Mouse (Mus musculus) limb, embryonic 10.5 days (tissue): Measurements from ENCODE around the gene Rhov. TPM values are rescaled to one million over a fixed set of nuclear protein-coding genes. Genes with fewer than 3 reads are reported as not detected.
A peak's percentile ranks its signal among the peaks of the same experiment; 100 is the strongest.

Experiments
- DNase-seq: peaks from one replicate; pipeline ENCODE4 v3.0.0-alpha.2; 2017; ENCODE audit warnings: low spot score
- H3K27ac ChIP-seq: fragments of 300-500 bp; sonication (generic); 2 replicates; pipeline ENCODE4 v1.5.1; 2016; ENCODE audit warnings: mild to moderate bottlenecking
- H3K27me3 ChIP-seq: fragments of 300-500 bp; sonication (generic); 2 replicates; pipeline ENCODE4 v1.6.1; 2016; ENCODE audit warnings: low read depth, mild to moderate bottlenecking; ENCODE audit not compliant: poor library complexity, severe bottlenecking
- H3K36me3 ChIP-seq: fragments of 300-500 bp; sonication (generic); 2 replicates; pipeline ENCODE4 v1.6.1; 2016; ENCODE audit warnings: mild to moderate bottlenecking, moderate library complexity
- H3K4me1 ChIP-seq: fragments of 300-500 bp; sonication (generic); 2 replicates; pipeline ENCODE4 v1.6.1; 2016
- H3K4me3 ChIP-seq: fragments of 300-500 bp; sonication (generic); 2 replicates; pipeline ENCODE4 v1.5.1; 2016; ENCODE audit warnings: mild to moderate bottlenecking, moderate library complexity
- H3K9me3 ChIP-seq: fragments of 300-500 bp; sonication (generic); replicated peaks from 2 replicates; pipeline ENCODE4 v1.6.1; 2016; ENCODE audit warnings: mild to moderate bottlenecking
- WGBS: fragments of 180-500 bp; shearing (Covaris S2); methylation state at CpG from one replicate; pipeline ENCODE4 v1.1.7; 2016; 5-methylcytosine and 5-hydroxymethylcytosine counted together
- polyA plus RNA-seq: library from polyadenylated mRNA; unstranded; fragments of >200 nt; fragmentation: Nextera tagmentation; extraction: Ambion mirVana; gene quantifications from 2 replicates; pipeline ENCODE4 v1.2.1, GENCODE M21; 2016

The Rhov gene
- 2.7 and 7.6 TPM in 2 replicates for polyA plus RNA-seq

DNA sequence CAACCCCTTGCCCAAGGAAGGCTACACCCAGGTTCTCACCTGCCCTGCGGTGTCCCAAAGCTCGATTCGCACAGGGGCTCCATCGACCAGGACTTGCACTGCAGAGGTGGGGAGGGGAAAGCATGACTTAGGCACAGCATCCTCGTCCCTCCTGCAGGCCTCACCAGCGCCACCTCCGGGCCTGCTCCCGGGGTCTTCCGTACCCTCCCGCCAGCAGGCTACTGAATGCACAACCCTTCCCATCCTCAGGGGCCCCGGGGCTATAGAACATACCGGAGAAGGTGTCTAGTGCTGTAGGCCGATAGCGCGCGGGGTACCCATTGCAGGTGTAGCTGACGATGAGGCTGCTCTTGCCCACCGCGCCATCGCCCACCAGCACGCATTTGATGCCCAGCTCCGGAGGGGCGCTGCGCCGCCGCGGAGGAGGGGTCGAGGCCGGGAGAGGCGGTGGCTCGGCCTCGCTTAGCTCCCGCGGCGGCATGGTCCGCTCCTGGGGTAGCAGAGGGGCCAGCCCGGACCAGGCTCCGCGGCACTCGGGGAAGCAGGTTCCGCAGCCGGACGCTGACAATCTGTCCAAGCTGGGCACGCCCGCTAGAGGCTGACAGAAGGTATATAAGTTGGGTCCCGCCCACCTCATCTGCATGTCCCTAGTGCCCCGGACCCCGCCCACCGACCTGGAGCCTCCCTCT, at the start of gene Rhov:
Gene Rhov, minus strand, starts transcription at position 630 of the 689 bp plus-strand sequence.
- no peaks in the 10 kb centered on the region for H3K9me3 ChIP-seq
- peak; percentile 74 for DNase-seq
- peaks cover 12% of the 10 kb centered on the region for H3K4me1 ChIP-seq
- H3K4me3 ChIP-seq = peak within 1 kb of the TSS; percentile 66
- 0 out of 2 replicates have a peak within 1 kb of the TSS, but pooled peaks have one; percentile 59 for H3K27ac ChIP-seq
- WGBS = under 1% methylated on average over 49 of the region's 49 CpGs
- H3K27me3 ChIP-seq = peaks cover 39% of the 10 kb centered on the region
- H3K36me3 ChIP-seq = no peaks in the 10 kb centered on the region

DNA sequence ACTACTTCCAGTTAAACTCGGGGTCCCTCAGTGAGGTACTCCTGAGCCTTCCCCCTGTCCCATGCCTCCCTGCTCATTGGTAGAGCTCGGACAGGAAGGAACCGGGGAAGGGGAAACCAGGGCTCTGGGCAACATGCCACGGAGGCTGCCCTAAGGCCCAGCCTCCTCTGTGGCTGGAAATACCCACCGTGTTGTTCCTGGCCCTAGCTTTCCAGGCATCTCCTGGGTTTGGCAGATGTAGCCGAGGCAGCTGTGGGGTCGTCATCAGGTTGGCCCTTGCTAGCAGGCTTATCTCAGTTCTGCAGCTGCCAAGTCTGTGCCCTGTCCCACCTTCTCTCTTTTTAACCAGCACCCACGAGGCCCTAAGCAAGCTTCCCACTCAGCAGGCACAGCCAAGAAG, 49.5 kb upstream of the Rhov start:
- Histone ChIP-seq H3K27ac (no peak overlapping the region), H3K4me1 (peaks cover 48% of the 10 kb centered on the region), H3K27me3 (peaks cover 69% of the 10 kb centered on the region), H3K4me3 (no peak overlapping the region), H3K36me3 (no peaks in the 10 kb centered on the region), H3K9me3 (no peaks in the 10 kb centered on the region)
- no peak for DNase-seq
- WGBS = 73% methylated on average over 8 of the region's 8 CpGs

DNA sequence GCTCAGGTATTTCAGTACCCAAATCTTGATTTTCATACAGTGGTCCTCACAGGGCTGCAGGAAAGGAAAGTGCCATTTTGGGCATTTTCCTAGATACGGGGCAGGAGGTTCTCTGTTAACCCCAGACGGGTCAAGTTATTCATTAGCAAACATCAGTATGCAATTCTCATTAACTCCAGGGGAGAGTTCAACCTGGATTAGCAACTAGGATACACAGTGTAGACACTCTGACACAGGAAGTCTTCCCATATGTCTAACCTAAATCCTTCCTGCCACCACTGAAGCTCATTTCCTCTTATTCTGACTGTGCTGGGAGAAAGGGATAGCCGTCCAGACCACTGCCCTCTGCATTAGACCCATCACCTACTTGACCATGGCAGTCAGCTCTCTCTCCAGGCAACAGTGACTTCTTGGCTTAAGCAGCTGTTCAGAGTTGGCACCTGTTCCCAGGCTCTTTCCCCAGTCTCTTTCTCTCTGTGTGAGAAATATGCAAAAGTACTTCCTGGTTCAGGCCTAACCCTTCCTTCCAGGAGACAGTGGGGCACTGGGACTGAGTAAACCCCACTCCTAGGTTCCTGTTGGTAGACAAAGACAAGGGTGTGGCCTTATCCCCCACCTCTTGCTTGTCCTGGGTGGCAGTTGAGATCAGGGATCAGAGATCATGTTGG, 47.1 kb upstream of the Rhov start:
- no peaks in the 10 kb centered on the region for H3K36me3 ChIP-seq
- no peak overlapping the region for H3K27ac ChIP-seq
- H3K4me1 ChIP-seq = peaks cover 47% of the 10 kb centered on the region
- H3K9me3 ChIP-seq = no peaks in the 10 kb centered on the region
- no peak for DNase-seq
- 77% methylated on average over 3 of the region's 3 CpGs for WGBS
- H3K4me3 ChIP-seq = no peak overlapping the region
- H3K27me3 ChIP-seq = peaks cover 45% of the 10 kb centered on the region

DNA sequence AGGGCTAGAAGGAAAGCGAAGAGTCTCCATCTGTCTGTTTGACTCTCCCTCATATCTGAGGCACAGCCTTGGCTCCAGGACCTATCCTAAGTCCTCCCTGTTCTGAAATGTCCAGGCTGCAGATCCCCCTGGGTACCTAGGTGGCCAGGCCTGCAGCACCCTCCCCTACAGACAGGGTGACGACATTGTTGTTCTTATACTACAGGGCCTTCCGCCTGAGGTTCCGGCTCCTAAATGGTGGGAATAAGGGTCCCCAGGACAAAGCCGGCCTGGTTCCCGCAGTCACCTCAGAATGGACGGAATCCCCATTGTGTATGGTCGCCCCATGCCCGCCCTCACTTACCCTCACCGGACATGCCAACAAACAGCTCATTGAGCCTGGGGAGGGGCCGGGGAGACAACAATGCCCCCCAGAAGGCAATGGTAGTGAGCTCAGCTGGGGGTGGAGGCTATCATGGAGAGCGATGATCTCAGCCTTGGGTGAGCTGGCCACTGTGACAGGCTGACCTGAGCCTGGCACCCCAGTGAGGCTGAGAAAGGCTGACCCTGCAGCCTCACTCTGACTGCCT, 43.8 kb upstream of the Rhov start:
- no peak for DNase-seq
- Histone ChIP-seq H3K9me3 (no peaks in the 10 kb centered on the region), H3K27me3 (peaks cover 11% of the 10 kb centered on the region), H3K4me1 (peaks cover 57% of the 10 kb centered on the region), H3K27ac (peak overlapping the region; percentile 75), H3K4me3 (no peak overlapping the region), H3K36me3 (no peaks in the 10 kb centered on the region)
- 77% methylated on average over 12 of the region's 12 CpGs for WGBS

DNA sequence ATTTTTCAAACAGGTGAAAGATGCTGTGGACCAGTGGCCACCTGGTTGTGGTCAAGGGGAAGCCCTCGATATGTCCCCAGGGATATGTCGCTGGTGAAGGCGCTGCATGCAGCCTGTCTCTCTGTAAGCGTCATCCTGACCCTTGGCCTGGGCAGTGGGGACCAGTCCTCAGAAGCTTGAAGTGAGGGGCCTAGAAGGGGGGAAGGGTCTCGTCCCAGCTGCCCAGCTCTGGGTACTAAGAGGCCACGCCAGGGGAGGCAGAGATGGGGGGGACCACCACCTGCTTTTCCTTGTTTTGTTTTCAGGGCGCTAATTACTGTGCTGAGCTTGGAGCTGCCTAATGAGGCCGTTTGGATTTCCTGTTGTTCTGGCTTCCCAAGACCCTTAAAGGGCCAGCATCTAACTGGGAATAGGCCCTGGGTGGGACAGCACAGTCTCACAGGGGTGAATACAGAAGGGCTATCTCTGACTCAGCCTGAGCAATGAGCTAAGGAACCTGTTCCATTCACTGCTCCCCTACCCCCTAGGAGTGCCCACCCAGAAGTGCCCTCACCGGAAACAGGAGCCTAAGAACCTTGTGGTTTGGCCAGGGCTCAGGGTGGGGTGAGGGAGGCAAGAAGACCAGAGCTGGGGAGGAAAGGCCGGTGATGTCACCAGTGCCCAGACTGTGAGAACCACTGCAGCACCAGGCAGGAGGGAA, 42.9 kb upstream of the Rhov start:
- Histone ChIP-seq H3K36me3 (no peaks in the 10 kb centered on the region), H3K9me3 (no peaks in the 10 kb centered on the region), H3K27ac (peak overlapping the region; percentile 75), H3K27me3 (peaks cover 6% of the 10 kb centered on the region; the same call in 1 of the 2 replicates), H3K4me1 (peaks cover 57% of the 10 kb centered on the region), H3K4me3 (peak overlapping the region; percentile 21; the same call in 1 of the 2 replicates)
- DNase-seq = no peak
- 17% methylated on average over 10 of the region's 10 CpGs for WGBS

DNA sequence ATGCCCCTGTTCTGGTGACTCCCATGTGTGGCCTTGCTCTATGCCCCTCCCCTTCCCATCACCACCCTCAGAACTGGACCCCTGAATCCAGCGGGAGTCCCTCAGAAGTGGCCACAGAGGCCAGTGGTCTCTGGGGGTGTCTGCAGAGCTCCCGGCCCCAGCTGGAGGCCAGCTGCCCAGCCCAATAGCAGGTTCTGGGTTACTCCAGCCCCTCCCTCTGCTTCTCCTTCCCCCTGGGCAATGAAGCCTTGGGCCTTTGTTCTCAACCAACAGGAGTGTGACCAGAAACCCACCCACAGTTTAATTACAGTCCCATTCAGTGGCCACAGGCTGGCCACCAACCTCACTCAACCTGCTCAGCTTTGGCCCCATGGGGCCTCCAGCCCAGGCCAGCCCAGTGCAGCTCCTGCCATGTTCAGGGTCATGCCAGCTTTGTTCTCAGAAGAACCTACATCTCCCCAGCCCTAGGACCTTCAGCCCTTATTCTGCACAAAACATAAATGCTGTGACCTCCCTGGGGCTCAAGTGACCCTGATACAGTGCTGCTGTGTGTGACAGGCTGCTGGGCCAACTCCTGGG, 41.4 kb upstream of the Rhov start:
- H3K4me3 ChIP-seq = no peak overlapping the region
- no peaks in the 10 kb centered on the region for H3K36me3 ChIP-seq
- no peak for DNase-seq
- WGBS = 63% methylated on average over 2 of the region's 2 CpGs
- no peaks in the 10 kb centered on the region for H3K27me3 ChIP-seq
- peak overlapping the region; percentile 65 for H3K27ac ChIP-seq
- no peaks in the 10 kb centered on the region for H3K9me3 ChIP-seq
- H3K4me1 ChIP-seq = peaks cover 51% of the 10 kb centered on the region

DNA sequence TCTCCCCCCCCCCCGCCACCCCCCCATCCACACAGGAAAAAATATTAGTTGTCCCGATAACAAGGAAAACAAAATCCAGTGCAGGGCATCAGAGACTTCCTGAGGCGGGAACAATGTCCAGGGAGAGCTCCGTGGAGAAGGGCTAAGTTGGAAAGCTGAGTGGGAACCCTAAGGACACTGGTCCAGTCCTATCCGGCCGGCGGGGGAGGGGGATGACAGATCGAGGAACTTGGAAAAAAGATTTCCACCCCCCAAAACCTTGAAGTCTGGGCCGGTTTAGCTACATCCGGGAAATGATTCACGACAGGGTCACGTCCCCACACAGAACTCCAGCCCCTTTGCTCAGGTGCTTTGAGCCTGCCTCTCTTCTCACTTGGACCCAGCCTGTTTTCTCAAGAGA, 40.5 kb upstream of the Rhov start:
- no peak for DNase-seq
- Histone ChIP-seq H3K36me3 (no peaks in the 10 kb centered on the region), H3K27ac (peak overlapping the region; percentile 65), H3K4me1 (peaks cover 51% of the 10 kb centered on the region), H3K9me3 (no peaks in the 10 kb centered on the region), H3K4me3 (no peak overlapping the region), H3K27me3 (no peaks in the 10 kb centered on the region)
- WGBS = 35% methylated on average over 12 of the region's 12 CpGs

DNA sequence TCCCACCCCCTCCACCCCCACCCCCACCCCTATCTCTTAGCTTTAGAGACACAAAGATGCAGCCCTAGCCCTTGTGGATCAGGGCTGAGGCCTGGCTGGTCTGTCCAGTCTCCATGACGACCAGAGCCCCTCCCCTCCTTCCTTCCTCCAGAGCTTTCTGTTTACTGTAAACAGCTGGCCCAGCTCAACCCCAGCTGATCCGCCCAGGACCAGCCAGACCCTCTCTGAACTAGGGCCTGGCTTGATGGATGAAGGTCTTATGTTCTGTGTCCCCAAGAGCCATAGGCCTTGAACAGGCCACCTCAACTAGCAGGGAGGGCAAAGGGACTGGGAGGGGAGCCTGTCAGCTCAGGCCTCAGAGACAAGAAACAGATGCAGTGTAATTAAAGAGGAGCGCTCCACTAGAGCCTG, 33.7 kb upstream of the Rhov start:
- peaks cover 4% of the 10 kb centered on the region for H3K36me3 ChIP-seq
- H3K27me3 ChIP-seq = no peaks in the 10 kb centered on the region
- H3K4me1 ChIP-seq = peaks cover 52% of the 10 kb centered on the region
- WGBS = 9% methylated on average over 3 of the region's 3 CpGs
- DNase-seq = peak; percentile 67
- H3K27ac ChIP-seq = peak overlapping the region; percentile 61; the same call in 1 of the 2 replicates
- H3K9me3 ChIP-seq = no peaks in the 10 kb centered on the region
- H3K4me3 ChIP-seq = no peak overlapping the region

DNA sequence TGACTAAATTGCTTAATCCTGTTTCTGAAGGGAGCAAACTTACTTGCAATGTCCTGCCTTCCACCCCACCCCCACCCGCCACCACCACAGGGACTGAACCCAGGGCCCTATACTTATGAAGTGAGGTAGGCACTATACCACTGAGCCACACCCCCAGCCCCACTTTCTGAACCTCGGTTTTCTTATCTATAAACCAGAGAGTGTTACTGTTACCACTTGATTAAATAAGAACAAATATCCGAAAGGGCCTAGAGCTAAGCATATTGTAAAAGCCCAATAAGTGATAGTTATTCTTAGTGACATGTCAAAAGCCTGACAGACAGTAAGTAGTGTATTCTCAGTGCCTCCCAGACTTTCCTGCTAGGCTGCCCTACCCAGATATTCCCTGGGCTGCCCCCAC, 33.3 kb upstream of the Rhov start:
- H3K4me3 ChIP-seq = no peak overlapping the region
- peak overlapping the region; percentile 61; the same call in 1 of the 2 replicates for H3K27ac ChIP-seq
- no peaks in the 10 kb centered on the region for H3K27me3 ChIP-seq
- peaks cover 54% of the 10 kb centered on the region for H3K4me1 ChIP-seq
- WGBS = 53% methylated on average over 3 of the region's 3 CpGs
- peaks cover 8% of the 10 kb centered on the region for H3K36me3 ChIP-seq
- DNase-seq = no peak
- H3K9me3 ChIP-seq = no peaks in the 10 kb centered on the region

DNA sequence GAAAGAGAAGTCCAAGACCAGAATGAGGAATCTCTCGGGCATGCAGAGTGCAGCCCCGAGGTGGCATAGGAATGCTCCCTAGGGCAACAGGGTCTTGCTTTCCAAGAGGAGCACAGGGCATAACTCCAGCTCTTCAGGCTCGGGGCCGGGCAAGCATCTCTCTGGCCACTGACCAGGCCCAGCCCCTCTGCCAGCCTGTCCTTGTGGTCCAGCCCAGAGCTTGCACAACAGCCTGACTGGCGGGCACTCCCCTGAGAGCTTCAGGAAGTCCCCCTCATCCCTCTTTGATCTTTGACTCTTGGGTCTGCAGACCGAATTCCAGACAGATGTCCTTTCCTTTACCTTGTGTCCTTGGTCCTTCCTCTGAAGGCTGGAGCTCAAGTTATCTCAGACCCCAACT, 31.8 kb upstream of the Rhov start:
- Histone ChIP-seq H3K27ac (0 out of 2 replicates have a peak overlapping the region, but pooled peaks have one; percentile 14), H3K4me3 (no peak overlapping the region), H3K9me3 (no peaks in the 10 kb centered on the region), H3K4me1 (peaks cover 54% of the 10 kb centered on the region), H3K36me3 (peaks cover 23% of the 10 kb centered on the region), H3K27me3 (no peaks in the 10 kb centered on the region)
- DNase-seq = no peak
- 58% methylated on average over 6 of the region's 6 CpGs for WGBS

DNA sequence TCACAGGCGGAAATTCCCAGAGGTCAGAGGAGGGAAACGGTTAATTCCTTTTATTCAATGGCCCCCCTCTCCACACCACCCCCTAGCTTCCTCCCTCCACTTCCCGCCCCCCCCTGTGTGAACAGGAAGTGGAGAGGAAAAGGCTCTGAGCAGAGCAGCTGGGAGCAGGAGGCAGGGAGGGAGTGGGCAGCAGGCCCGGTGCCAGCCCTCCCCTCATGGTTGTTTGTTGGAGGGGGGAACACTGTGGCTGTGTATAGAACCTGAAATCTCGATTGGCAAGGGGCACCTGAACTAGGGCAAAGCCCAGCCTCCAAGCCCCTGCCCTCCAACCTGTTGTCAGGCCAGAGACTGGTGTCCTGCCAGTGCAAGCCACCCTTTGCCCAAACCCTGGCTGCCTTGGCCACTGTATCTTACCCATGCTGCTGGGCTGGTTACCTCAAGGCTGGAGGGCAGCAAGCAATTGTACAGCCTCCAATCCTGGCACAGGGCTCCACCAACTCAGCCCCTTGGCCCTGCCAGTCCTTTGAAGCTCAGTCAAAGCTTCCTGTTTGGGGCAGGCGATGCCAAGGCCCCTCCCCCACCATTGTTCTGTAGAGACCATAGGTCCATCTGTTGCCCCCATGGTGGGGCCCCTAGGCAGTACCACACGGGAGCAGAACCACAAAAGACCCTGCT, 29.9 kb upstream of the Rhov start:
- peaks cover 40% of the 10 kb centered on the region for H3K36me3 ChIP-seq
- H3K27me3 ChIP-seq = no peaks in the 10 kb centered on the region
- WGBS = 54% methylated on average over 7 of the region's 7 CpGs
- no peak for DNase-seq
- H3K27ac ChIP-seq = peak overlapping the region; percentile 69
- no peaks in the 10 kb centered on the region for H3K9me3 ChIP-seq
- peaks cover 51% of the 10 kb centered on the region for H3K4me1 ChIP-seq
- H3K4me3 ChIP-seq = 0 out of 2 replicates have a peak overlapping the region, but pooled peaks have one; percentile 20
